Comparison of ENCODE assay signal across 8 mouse cellular contexts in genomic region chr14:36863877-36864489, GRCm38 (mm10).
DNase-seq lines count a peak whose midpoint lies in the region; ATAC-seq and TF ChIP-seq lines count a peak whose summit lies in the region.

No protein-coding gene starts in this region.

- no peak overlapping the region for H3K27ac ChIP-seq in forebrain, embryonic 16.5 days (ENCODE audit: low read length)
- H3K27ac ChIP-seq in layer of hippocampus, adult 2 months = no peak overlapping the region
- no peak overlapping the region for H3K27ac ChIP-seq in neural tube, embryonic 15.5 days (replicated peaks)

- WGBS in forebrain, embryonic 16.5 days = 32% methylated on average over 15 of the region's 15 CpGs
- WGBS in lung, adult 2 months = 12% methylated on average over 15 of the region's 15 CpGs
- 23% methylated on average over 15 of the region's 15 CpGs for WGBS in neural tube, embryonic 15.5 days

- H3K4me3 ChIP-seq in G1E (ENCODE audit: low read depth, low read length) = no peak overlapping the region; the same call in 1 of the 2 replicates
- H3K4me3 ChIP-seq in forebrain, embryonic 16.5 days (replicated peaks; ENCODE audit: low read length) = no peak overlapping the region
- H3K4me3 ChIP-seq in layer of hippocampus, adult 2 months = peak overlapping the region; percentile 44
- H3K4me3 ChIP-seq in lung, adult 2 months (replicated peaks; ENCODE audit: extremely low read depth, low read depth, low read length) = peak overlapping the region; percentile 61
- H3K4me3 ChIP-seq in neural tube, embryonic 15.5 days (replicated peaks) = no peak overlapping the region

- peaks cover 4% of the 10 kb centered on the region for H3K4me1 ChIP-seq in G1E (ENCODE audit: insufficient read depth, low read depth, low read length)
- 0 out of 2 replicates have a peak, but pooled peaks cover 2% of the 10 kb centered on the region for H3K4me1 ChIP-seq in forebrain, embryonic 16.5 days (replicated peaks; ENCODE audit: control insufficient read depth, insufficient read depth, low read length)
- 0 out of 2 replicates have a peak, but pooled peaks cover 2% of the 10 kb centered on the region for H3K4me1 ChIP-seq in lung, adult 2 months (ENCODE audit: control insufficient read depth, insufficient read depth, low read length)
- 0 out of 2 replicates have a peak, but pooled peaks cover 2% of the 10 kb centered on the region for H3K4me1 ChIP-seq in neural tube, embryonic 15.5 days

- intact Hi-C loops in heart, postnatal 36 days (cut with DNase I) = loop anchor here (10.0 kb wide), 1 partner anchor 271 kb away; the partner anchor contains the start of gene Ghitm

- H3K36me3 ChIP-seq in G1E (replicated peaks) = no peaks in the 10 kb centered on the region
- H3K36me3 ChIP-seq in forebrain, embryonic 16.5 days (ENCODE audit: control insufficient read depth, insufficient read depth) = no peaks in the 10 kb centered on the region
- H3K36me3 ChIP-seq in neural tube, embryonic 15.5 days = no peaks in the 10 kb centered on the region

- TF ChIP-seq CTCF in G1E (IDR thresholded peaks at IDR 0.05; ENCODE audit: low read depth, low read length) = peak; percentile 56
- TF ChIP-seq CTCF in layer of hippocampus, adult 2 months (conservative IDR thresholded peaks at IDR 0.05) = peak; percentile 89
- TF ChIP-seq CTCF in lung, adult 2 months (IDR thresholded peaks at IDR 0.05; ENCODE audit: insufficient read depth, low read length) = peak; percentile 94

- no peaks in the 10 kb centered on the region for H3K9me3 ChIP-seq in G1E (replicated peaks)
- H3K9me3 ChIP-seq in forebrain, embryonic 16.5 days (ENCODE audit: control insufficient read depth, low read length) = no peaks in the 10 kb centered on the region
- no peaks in the 10 kb centered on the region for H3K9me3 ChIP-seq in neural tube, embryonic 15.5 days (replicated peaks)

- peak; percentile 17 for DNase-seq in G1E (ENCODE audit: low spot score)
- DNase-seq in cerebellum, adult 11-12 months = peak; percentile 52
- DNase-seq in heart, postnatal 36 days = peak; percentile 85 to 96
- peak; percentile 69 to 94 for DNase-seq in layer of hippocampus, adult 2 months (ENCODE audit: low spot score in 2 of 2)
- DNase-seq in lung, adult 2 months = peak; percentile 90
- peak; percentile 96 for DNase-seq in testis, postnatal 10 days (ENCODE audit: low spot score)

- no peak; the same call in 1 of the 2 replicates for ATAC-seq in G1E (ENCODE audit: extremely low read depth, insufficient number of reproducible peaks, low FRiP score, poor library complexity, severe bottlenecking)
- ATAC-seq in forebrain, embryonic 16.5 days = peak; percentile 49
- ATAC-seq in neural tube, embryonic 15.5 days (ENCODE audit: low FRiP score) = peak; percentile 56

- no peak overlapping the region for H3K9ac ChIP-seq in forebrain, embryonic 16.5 days (replicated peaks; ENCODE audit: low read depth, low read length)
- no peak overlapping the region for H3K9ac ChIP-seq in neural tube, embryonic 15.5 days (replicated peaks)

- TF ChIP-seq POLR2A in lung, adult 2 months (IDR thresholded peaks at IDR 0.05; ENCODE audit: borderline replicate concordance, extremely low read depth, low read depth, low read length) = peak; percentile 7; the same call in 1 of the 2 replicates

- no peaks in the 10 kb centered on the region for H3K27me3 ChIP-seq in G1E (ENCODE audit: insufficient read depth, low read length)
- no peaks in the 10 kb centered on the region for H3K27me3 ChIP-seq in forebrain, embryonic 16.5 days (replicated peaks; ENCODE audit: control insufficient read depth, insufficient read depth, low read length)
- H3K27me3 ChIP-seq in neural tube, embryonic 15.5 days (replicated peaks) = no peaks in the 10 kb centered on the region

- peak overlapping the region; percentile 30 for H3K4me2 ChIP-seq in forebrain, embryonic 16.5 days (ENCODE audit: low read length)
- peak overlapping the region; percentile 44 for H3K4me2 ChIP-seq in neural tube, embryonic 15.5 days

Comparison
In these comparisons a context has a peak if more than half of its experiments do, and no peak if none do; other contexts are left out.
1. DNase-seq: peak in every context shown above with its lines; median percentile 96 in testis, postnatal 10 days; 90 in heart, postnatal 36 days; 90 in lung, adult 2 months; 82 in layer of hippocampus, adult 2 months; 52 in cerebellum, adult 11-12 months; 17 in G1E.
2. H3K4me3 ChIP-seq: peak in layer of hippocampus, adult 2 months (single experiment) and lung, adult 2 months (single experiment); none in G1E (single experiment), forebrain, embryonic 16.5 days (single experiment) and neural tube, embryonic 15.5 days (single experiment).
3. Peak in every context shown above with its lines, with median percentiles within 50 percentile points of each other: CTCF ChIP-seq.